Mouse (Mus musculus): ENCODE results near the gene Rffl.

Gene Rffl

DNA sequence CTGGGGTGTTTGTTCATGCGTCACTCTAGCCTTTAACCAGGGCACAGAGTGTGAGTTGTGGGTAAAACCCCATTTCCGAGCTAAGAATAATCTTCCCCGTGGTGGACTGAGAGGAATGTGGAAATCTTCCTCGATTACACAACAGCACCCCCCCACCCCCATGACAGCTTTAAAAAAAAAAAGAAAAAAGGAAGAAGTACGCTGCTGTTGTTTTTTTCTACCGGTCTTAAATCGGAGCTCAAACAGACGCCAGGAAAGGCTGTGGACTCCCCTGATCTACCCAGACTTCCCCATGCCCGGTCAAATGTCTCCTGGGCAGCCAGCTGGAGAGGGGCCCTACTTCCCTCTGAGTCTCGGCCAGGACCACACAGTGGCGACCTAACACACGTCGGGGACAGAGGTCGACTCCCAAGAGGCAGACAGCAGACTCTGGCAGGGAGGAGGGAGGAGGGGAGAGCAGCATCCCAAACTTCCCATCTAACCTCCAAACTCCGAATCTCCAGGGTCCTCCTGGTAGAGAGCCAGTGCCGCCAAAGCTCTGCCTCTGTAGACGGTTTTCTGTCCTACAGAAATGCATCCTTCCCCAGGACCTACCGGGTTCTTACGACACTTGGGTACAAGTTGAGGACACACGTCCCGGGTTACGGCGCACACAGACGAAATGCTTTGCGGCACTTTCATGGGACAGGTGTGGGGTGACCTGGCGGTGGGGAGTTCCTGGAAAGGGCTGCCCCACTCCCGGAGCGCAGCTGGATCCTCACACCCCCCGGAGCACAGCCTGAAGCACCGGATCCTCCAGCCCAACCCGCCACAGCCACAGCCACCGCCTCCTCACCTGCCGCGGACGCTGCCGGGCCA, 608 bp downstream of the Rffl start:
- DNase-seq = peak; percentile 88

DNA sequence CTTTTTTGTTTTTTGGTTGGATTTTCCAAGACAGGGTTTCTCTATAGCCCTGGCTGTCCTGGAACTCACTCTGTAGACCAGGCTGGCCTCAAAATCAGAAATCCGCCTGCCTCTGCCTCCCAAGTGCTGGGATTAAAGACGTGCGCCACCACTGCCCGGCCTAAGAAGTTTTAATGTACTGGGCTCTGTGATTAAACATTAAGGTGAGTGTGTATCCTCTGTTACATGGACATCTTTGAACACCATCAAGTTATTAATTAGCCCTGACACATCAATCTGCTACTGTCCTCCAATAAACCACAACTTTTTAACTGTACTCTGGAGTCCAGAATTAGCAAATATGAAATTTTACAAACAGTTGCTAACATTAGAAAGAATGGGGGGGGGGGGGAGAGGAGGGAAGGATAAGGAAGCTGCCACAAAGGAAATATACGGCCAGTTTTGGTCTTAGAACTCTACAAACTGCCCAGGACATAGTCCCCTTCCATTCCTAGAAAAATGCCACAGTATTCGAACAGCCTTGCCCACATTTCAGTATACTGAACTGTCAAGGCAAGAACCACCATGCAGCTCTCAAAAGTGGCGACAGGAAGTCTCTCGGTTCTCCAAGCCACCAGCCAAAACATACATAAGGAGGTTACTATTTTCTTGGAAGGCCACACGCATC, 1.4 kb downstream of the Rffl start:
- no peak for DNase-seq

DNA sequence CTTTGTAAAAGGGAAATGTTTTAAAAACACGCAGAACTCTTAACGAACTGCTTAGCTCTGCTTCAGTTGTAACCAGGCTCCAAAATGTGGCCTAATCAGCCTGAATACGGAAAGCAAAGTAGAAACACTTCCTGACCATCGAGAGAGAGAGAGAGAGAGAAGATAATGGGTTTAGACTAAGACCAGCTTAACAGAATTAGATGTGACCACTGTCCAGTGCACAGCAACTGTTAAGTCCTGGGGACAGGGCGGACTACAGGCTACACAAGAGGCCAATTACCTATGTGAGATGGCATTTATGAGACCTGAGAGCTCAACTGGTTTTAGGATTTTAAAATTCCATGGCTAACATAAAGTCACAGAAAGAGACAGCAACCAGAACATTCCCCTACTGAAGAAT, 3.1 kb downstream of the Rffl start:
- no peak for DNase-seq

DNA sequence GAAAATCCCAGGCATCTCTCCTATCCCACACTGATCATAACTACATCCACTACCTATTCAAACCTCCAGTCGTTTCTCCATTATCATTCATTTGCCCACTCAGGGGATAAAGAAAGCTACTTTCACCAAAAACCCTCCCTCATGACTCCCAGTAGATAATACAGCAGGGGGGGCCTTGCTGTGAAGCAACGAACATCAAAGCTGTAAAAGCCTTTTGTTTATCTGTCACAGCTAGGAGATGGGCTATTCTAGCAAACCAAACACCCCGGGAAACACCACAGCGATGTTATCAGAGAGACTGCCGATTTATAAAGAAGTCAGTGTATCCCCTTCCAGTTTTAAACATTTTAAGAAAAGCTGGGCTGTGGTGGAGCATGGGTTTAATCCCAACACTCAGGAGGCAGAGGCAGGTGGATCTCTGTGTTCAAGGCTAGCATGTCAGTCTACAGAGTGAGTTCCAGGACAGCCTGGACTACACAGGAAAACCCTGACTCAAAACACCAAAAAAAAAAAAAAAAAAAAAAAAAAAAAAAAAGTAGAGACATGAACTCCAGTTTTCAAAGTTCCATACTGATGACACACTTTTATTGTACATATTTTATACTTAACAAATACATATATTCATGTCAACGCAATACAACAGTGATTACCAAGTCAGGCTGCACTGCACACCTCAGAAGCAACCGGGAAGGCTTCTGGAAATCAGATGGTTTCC, 4.0 kb downstream of the Rffl start:
- DNase-seq = no peak

- DNase-seq = no peak
Observed at GRCm38 (mm10) chr11:82865957-82866356, 5.1 kb downstream of the Rffl start.

DNA sequence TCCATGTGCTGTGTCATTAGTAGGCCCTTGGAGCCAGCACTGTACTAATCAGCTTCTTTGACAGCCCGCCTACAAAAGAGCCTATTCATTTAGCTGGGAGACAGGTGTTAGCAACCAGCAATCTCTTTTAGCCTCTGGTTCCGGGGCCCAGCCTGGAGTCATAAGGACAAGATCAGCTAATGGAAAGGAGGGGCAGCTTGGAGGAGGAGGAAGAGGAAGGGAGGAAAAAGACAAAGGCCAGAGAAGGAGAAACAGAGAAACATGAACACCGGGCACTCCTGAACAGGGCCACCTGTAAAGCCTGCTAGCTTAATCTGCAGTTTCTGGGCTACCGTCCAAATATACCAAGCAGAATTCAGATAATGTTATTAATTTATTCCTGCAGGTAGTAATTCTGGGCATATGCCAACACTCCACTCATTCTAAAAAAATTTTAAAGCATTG, 7.5 kb downstream of the Rffl start:
- DNase-seq = no peak

GRCm38 (mm10) chr11:82863059-82863458, 8.0 kb downstream of the Rffl start:
- DNase-seq = no peak

GRCm38 (mm10) chr11:82862638-82863037, 8.4 kb downstream of the Rffl start:
- no peak for DNase-seq

DNA sequence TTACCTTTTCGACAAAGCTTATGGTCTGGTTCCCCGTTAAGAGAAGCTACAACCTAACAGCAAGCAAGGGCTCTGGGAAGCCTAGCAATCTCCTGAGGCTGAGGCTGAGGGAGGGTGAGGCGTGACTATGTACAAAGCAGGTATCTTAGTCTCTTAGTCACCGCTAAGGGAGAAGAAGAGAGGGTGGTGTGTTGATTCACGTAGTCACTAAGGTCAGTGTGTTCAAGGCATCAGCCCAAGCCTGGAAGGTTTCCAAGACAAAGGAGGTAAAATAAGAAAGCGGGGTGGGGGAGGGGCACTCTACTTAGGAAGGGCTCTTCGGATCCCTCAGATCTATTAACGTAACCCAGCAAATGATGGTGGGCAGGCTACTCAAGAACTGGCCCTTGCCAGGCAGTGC, 9.5 kb downstream of the Rffl start:
- DNase-seq = no peak

- DNase-seq = no peak
Observed at GRCm38 (mm10) chr11:82860759-82861158, 10.3 kb downstream of the Rffl start.

- no peak for DNase-seq
Observed at GRCm38 (mm10) chr11:82857307-82857848, 13.6 kb downstream of the Rffl start.

DNA sequence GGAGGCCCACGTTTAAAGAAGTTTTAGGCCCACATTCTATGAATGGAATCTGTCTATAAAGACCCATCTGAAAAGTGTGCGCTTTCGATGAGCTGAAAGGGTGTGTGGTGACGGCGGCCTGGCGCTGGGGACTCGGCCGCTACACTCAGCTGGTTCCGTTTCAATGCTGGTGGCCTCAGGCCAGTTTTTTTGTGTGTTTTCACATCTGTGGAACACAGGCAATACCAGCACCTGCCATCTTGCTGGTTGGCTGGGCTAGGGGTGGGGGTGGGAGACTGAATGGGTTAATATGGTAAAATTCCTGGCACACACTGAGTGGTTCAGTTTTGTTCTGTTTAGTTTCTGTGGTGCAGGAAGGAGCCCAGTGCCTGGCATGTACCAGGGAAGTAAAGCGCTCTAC, 15.0 kb downstream of the Rffl start:
- DNase-seq = no peak

DNA sequence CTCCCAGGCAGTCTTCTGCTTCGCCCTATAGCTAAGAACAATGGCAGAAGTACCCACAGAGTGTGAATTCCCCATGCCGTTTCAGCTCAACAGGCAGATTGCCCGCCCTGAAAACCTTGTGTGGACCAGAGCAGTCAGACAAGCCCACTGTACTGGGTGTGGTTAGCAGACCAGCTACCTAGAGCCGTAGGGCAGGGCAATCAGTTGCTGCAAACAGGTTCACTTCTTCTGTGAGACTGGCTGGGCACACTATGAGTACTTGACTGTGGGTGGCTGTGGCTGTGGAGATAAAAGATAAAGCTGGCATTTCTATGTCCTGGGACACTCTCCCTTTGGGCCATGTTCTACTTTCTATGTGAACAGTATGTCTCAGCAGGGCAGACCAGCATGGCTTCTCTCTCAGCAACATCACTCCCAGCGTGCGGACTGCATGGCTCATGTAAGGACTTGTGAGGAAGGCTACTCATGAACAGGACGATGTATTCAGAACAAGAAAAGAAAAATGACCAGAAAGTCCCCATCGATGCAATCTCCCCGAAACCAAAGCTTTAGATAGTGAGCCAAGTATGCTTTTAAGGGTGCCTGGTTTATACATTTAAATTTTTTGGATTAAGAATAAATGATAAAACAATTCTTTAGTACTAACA, 15.6 kb downstream of the Rffl start:
- no peak for DNase-seq

GRCm38 (mm10) chr11:82854111-82854510, 16.9 kb downstream of the Rffl start:
- DNase-seq = no peak

- DNase-seq = peak; percentile 44
Observed at GRCm38 (mm10) chr11:82852958-82853357, 18.1 kb downstream of the Rffl start.

DNA sequence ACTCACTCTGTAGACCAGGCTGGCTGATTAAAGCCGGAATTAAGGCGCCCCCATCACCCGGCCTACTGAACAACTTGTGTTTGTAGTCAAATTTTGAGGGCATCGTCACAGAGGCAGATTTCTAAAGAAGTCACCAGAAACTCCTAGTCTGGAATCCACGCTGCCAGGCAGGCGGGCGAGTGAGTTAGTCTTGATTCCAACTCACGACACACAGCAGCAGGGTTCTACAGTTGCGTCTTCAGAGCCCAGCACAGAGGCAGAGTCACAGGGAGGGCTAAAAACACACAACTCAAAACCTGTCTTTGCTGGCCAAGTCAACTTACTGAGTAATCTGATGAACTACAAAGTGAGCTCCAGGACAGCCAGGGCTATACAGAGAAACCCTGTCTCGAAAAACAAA, 18.5 kb downstream of the Rffl start:
- DNase-seq = no peak

DNA sequence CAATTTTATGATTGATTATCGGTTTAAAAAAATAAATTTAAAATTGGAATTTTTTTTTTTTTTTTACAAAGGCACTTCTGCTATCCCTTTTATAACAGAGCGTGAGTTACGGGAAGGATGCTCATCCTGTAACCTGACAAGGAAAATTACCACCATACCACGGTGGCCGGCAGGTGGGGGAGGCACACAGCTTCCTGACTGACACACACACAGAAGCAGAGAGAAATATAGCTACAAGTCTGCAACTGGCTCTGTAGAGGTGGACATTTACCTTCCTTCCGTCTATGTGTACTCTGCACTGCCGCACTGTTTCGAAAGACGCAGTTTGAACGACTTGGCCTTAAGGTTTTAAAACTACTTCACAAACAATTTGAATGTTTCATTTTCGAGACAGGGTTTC, 18.9 kb downstream of the Rffl start:
- DNase-seq = no peak

DNA sequence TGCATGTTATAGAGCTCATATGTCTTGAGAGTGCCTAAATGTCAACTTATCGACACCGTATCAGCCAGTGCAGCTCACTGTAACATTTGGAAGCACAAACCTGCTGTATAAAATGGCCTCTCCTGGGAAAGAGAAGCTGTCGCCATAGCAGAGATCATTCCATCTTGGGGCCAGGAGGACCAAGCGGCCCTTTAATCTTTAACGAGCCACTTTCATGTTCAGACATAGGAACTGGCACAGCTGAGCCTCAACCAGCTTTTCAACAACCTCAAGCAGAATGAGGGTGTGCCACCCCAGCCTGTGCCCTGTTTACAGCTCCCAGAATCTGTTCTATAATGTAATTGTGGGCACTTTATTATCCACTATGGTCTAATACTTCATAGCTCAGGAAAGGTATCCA, 20.8 kb downstream of the Rffl start:
- DNase-seq = no peak

DNA sequence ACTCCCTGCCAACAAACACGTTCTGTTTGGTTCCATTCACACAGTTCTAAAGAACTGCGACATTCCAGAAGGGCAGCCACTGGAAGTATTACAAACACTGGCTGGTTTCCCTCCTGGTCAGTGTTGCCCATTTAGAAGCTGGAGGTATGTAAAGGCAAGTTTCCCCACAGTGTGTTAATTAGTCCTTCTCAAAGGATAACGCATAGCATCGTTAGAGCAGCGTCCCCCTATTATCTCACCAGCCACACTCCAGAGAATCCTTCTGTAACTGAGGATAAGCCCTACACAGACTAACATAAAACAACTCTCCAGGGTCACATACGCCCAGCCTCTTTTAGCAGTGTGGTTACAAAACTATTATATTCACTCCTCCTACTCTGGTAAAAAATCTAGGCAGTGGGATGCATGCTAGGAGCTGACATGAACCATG, 23.4 kb downstream of the Rffl start:
- no peak for DNase-seq

DNA sequence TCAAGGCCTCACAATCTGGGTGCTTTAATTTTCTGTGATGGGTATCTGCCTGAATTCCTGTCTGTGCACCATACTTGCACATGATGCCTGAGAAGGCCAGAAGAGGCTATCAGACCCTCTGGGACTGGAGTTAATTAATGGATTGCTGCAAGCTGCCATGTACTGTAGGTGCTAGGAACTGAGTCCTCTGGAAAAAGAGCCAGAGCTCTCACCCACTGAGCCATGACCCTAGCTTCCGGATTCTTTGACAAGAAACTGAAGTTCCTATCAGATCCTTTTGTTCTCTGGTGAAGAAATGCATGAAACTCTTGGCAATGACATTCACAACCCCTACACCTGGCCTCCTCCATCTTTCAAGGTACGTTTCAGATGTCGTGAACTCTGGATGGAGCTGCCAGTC, 24.1 kb downstream of the Rffl start:
- DNase-seq = no peak

DNA sequence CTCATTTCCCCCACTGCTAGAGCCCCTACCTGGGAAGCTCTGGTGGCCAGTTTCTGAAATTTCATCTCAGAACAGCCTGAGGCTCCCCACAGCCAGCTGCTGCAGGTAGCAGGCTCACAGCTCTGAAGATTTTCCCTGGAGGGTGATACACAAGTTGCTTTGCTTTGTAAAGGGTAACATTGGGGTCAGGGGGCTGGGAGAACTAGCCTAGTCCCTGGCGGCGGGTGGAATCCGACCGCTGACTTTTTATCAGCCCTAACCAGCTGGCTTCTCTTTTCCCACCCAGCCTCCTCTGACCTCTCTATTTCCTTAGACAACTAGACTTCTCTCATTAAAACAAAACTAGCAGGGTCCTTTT, 25.0 kb downstream of the Rffl start:
- DNase-seq = no peak

GRCm38 (mm10) chr11:82845415-82846078, 25.5 kb downstream of the Rffl start:
- DNase-seq = peak; percentile 51
